Mouse (Mus musculus) forebrain, embryonic 14.5 days (tissue): ENCODE data around the gene Smurf1. TPM values are rescaled to one million over a fixed set of nuclear protein-coding genes. Genes with fewer than 3 reads are reported as not detected.
A peak's percentile ranks its signal among the peaks of the same experiment; 100 is the strongest.

Source experiments
- ATAC-seq: fragments of 200-750 bp; cut with Nextera tagmentation; 2 replicates; pipeline ENCODE4 v1.8.0; 2017; ENCODE audit warnings: mild to moderate bottlenecking, moderate library complexity
- DNase-seq: peaks from one replicate; pipeline ENCODE4 v3.0.0-alpha.2; 2015; ENCODE audit warnings: low spot score
- H3K27ac ChIP-seq: fragments of 300-500 bp; sonication (generic); 2 replicates; pipeline ENCODE4 v1.5.1; 2014; ENCODE audit warnings: low read depth, mild to moderate bottlenecking, control low read depth, low read length, moderate library complexity
- H3K27me3 ChIP-seq: fragments of 300-500 bp; sonication (generic); replicated peaks from 2 replicates; pipeline ENCODE4 v1.6.1; 2014; ENCODE audit warnings: low read length, control low read depth, mixed read lengths; ENCODE audit not compliant: control insufficient read depth, insufficient read depth
- H3K36me3 ChIP-seq: fragments of 300-500 bp; sonication (generic); 2 replicates; pipeline ENCODE4 v1.6.1; 2014; ENCODE audit warnings: low read length, control low read depth; ENCODE audit not compliant: control insufficient read depth, insufficient read depth
- H3K4me1 ChIP-seq: fragments of 300-500 bp; sonication (generic); 2 replicates; pipeline ENCODE4 v1.6.1; 2014; ENCODE audit warnings: antibody characterized with exemption, low read length, control low read depth; ENCODE audit not compliant: control insufficient read depth, insufficient read depth
- H3K4me2 ChIP-seq: fragments of 300-500 bp; sonication (generic); 2 replicates; pipeline ENCODE4 v1.6.1; 2014; ENCODE audit warnings: mild to moderate bottlenecking, control low read depth, low read length
- H3K4me3 ChIP-seq: fragments of 300-500 bp; sonication (generic); 2 replicates; pipeline ENCODE4 v1.5.1; 2014; ENCODE audit warnings: low read depth, low read length, control low read depth
- H3K9ac ChIP-seq: fragments of 300-500 bp; sonication (generic); 2 replicates; pipeline ENCODE4 v1.6.1; 2014; ENCODE audit warnings: mild to moderate bottlenecking, low read length, control low read depth, moderate library complexity
- H3K9me3 ChIP-seq: fragments of 300-500 bp; sonication (generic); replicated peaks from 2 replicates; pipeline ENCODE4 v1.6.1; 2016; ENCODE audit warnings: low read length, control low read depth, mixed read lengths; ENCODE audit not compliant: control insufficient read depth
- whole genome bisulfite sequencing: fragments of 180-500 bp; shearing (Covaris S2); extraction: QIAGEN DNeasy Blood & Tissue Kit; methylation state at CpG from one replicate; pipeline ENCODE4 v1.1.7; 2014; 5-methylcytosine and 5-hydroxymethylcytosine counted together
- polyA plus RNA-seq: library from polyadenylated mRNA; unstranded; fragments of >200 nt; fragmentation: Nextera tagmentation; extraction: Ambion mirVana; gene quantifications from 2 replicates; pipeline ENCODE4 v1.2.1, GENCODE M21; 2014

Gene Smurf1
- polyA plus RNA-seq, 1 experiment from 2014 or later = 16.5 TPM

DNA sequence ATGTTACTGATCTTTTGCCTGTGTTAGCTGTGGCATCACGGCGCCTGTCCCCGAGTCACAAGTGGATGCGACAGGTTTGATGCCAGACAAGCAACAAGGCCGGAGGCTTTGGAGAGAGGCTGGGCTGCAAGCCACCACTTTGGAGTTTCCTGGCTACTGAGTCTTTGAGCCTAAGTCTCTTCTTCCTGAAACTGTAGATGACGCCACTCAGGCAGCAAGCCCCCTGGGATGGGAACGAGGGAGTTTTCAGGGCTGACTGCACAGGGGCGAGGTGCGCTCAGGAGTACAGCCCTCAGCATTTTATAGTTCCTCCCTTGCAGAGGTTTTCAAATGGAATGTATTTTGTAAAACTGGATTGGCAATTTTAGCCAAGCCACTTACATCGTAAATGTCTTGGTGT, 63.9 kb downstream of the Smurf1 start:
- 73% methylated on average over 10 of the region's 10 CpGs for WGBS
- Histone ChIP-seq H3K27me3 (no peaks in the 10 kb centered on the region), H3K4me1 (no peaks in the 10 kb centered on the region), H3K9ac (no peak overlapping the region), H3K4me3 (no peak overlapping the region), H3K27ac (no peak overlapping the region), H3K9me3 (no peaks in the 10 kb centered on the region), H3K4me2 (no peak overlapping the region), H3K36me3 (peaks cover 12% of the 10 kb centered on the region)
- DNase-seq (no peak), ATAC-seq (no peak)

GRCm38 (mm10) chr5:144901035-144901434, 64.6 kb downstream of the Smurf1 start:
- no peaks in the 10 kb centered on the region for H3K27me3 ChIP-seq
- ATAC-seq = no peak
- H3K9me3 ChIP-seq = no peaks in the 10 kb centered on the region
- no peak for DNase-seq
- WGBS = 86% methylated on average over 7 of the region's 7 CpGs
- H3K27ac ChIP-seq = no peak overlapping the region
- peaks cover 19% of the 10 kb centered on the region for H3K36me3 ChIP-seq
- H3K4me3 ChIP-seq = no peak overlapping the region
- H3K4me1 ChIP-seq = no peaks in the 10 kb centered on the region
- no peak overlapping the region for H3K4me2 ChIP-seq
- no peak overlapping the region for H3K9ac ChIP-seq

DNA sequence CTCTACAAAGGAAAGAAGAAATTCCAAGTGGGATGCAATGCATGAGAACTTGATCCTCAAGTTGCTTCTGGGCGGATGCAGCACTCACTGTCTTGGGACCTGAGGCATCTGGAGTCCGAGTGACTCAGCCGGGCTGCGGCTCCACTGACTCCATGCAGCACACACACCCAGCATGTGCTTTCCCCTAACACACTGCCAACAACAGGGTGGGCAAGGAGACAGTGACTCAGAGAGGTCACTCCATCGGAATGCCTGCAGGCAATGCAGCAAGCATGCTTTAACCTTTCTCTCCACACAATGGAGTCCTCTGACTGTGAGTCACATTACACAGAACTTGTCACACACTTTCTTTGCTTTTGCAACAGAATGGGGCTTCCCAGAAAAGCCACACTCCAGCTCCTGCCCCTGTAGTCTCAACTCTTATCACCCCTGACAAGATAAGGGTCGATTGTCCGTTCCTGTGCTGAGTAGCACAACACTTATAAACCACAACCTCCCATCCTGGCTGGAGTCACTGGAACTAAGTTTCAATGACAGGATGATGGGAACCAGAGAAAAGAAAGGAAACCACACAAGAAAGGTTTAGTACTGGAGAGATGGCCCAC, 67.1 kb downstream of the Smurf1 start:
- no peak for ATAC-seq
- Histone ChIP-seq H3K4me1 (no peaks in the 10 kb centered on the region), H3K27me3 (no peaks in the 10 kb centered on the region), H3K9ac (no peak overlapping the region), H3K4me3 (no peak overlapping the region), H3K4me2 (no peak overlapping the region), H3K27ac (no peak overlapping the region), H3K36me3 (peaks cover 32% of the 10 kb centered on the region), H3K9me3 (no peaks in the 10 kb centered on the region)
- DNase-seq = no peak
- 58% methylated on average over 7 of the region's 7 CpGs for WGBS

GRCm38 (mm10) chr5:144897881-144898280, 67.8 kb downstream of the Smurf1 start:
- H3K36me3 ChIP-seq = peaks cover 36% of the 10 kb centered on the region
- 0 out of 2 replicates have a peak overlapping the region, but pooled peaks have one; percentile 21 for H3K27ac ChIP-seq
- no peak overlapping the region for H3K9ac ChIP-seq
- H3K9me3 ChIP-seq = no peaks in the 10 kb centered on the region
- H3K27me3 ChIP-seq = no peaks in the 10 kb centered on the region
- no peak overlapping the region for H3K4me3 ChIP-seq
- DNase-seq (no peak), ATAC-seq (peak; percentile 26; the same call in 1 of the 2 replicates)
- WGBS = 13% methylated on average over 7 of the region's 7 CpGs
- no peak overlapping the region for H3K4me2 ChIP-seq
- H3K4me1 ChIP-seq = no peaks in the 10 kb centered on the region

GRCm38 (mm10) chr5:144891276-144891675, 74.4 kb downstream of the Smurf1 start:
- Histone ChIP-seq H3K27ac (no peak overlapping the region), H3K4me3 (no peak overlapping the region), H3K4me1 (no peaks in the 10 kb centered on the region), H3K9ac (no peak overlapping the region), H3K9me3 (no peaks in the 10 kb centered on the region), H3K27me3 (no peaks in the 10 kb centered on the region), H3K4me2 (no peak overlapping the region), H3K36me3 (peaks cover 67% of the 10 kb centered on the region)
- DNase-seq (no peak), ATAC-seq (no peak)
- WGBS = 76% methylated on average over 11 of the region's 11 CpGs

GRCm38 (mm10) chr5:144885968-144886650, 79.5 kb downstream of the Smurf1 start:
- Histone ChIP-seq H3K27ac (no peak overlapping the region), H3K27me3 (no peaks in the 10 kb centered on the region), H3K9ac (no peak overlapping the region), H3K4me2 (no peak overlapping the region), H3K4me1 (no peaks in the 10 kb centered on the region), H3K9me3 (no peaks in the 10 kb centered on the region), H3K36me3 (peaks cover 83% of the 10 kb centered on the region), H3K4me3 (no peak overlapping the region)
- ATAC-seq = no peak
- DNase-seq = no peak
- WGBS = 92% methylated on average over 9 of the region's 9 CpGs

GRCm38 (mm10) chr5:144884629-144885217, 80.9 kb downstream of the Smurf1 start:
- H3K9ac ChIP-seq = no peak overlapping the region
- H3K9me3 ChIP-seq = no peaks in the 10 kb centered on the region
- no peak overlapping the region for H3K27ac ChIP-seq
- peak; percentile 47 for DNase-seq
- no peaks in the 10 kb centered on the region for H3K27me3 ChIP-seq
- no peaks in the 10 kb centered on the region for H3K4me1 ChIP-seq
- no peak for ATAC-seq
- peaks cover 91% of the 10 kb centered on the region for H3K36me3 ChIP-seq
- no peak overlapping the region for H3K4me2 ChIP-seq
- 82% methylated on average over 13 of the region's 13 CpGs for WGBS
- H3K4me3 ChIP-seq = no peak overlapping the region

DNA sequence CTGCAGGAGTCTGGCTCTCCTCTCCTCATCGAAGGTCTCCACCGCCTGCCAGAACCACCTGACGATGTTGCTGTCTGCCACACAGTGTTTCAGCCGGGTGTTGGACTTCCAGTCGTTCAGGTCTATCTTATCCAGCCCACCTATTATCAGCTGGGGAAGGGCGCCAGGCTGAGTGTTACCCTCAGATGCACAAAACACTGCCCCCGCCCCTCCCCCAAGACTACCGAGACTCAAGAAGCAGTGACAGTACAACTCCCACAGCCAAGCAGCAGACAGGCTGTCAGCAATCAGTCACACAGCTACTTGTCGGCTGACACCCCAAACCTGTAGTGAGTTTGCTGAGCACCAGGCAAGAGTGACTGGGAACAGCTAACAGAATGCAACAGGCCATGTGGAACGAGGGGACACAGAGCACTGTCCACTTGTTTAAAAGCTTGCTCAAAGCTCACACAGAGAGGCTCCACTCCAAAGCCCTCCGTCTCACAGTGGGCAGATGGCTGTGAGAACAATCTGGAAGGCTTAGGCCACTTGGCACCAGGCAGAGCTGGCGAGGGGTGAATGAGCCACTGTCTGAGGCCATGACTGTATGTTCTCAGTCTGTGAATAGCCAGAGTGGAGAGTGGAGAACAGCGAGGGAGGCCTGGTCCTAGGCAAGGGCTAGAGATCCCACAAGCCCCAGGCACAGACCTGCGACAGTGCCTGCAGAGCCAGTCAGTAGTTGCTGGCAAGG, 83.8 kb downstream of the Smurf1 start:
- H3K4me1 ChIP-seq = no peaks in the 10 kb centered on the region
- DNase-seq (no peak), ATAC-seq (no peak)
- H3K27me3 ChIP-seq = no peaks in the 10 kb centered on the region
- H3K9ac ChIP-seq = no peak overlapping the region
- no peak overlapping the region for H3K4me2 ChIP-seq
- 82% methylated on average over 14 of the region's 14 CpGs for WGBS
- no peak overlapping the region for H3K4me3 ChIP-seq
- peaks cover 90% of the 10 kb centered on the region for H3K36me3 ChIP-seq
- H3K27ac ChIP-seq = no peak overlapping the region
- H3K9me3 ChIP-seq = no peaks in the 10 kb centered on the region
